Mouse (Mus musculus) regulatory T cell (primary cell): ENCODE data around the gene Zfp472.
"Not testable (repeated sequence)": the region's sequence is repeated elsewhere in the genome, so short reads cannot be mapped to it uniquely, and the experiment has no call there.

Source experiments
- in situ Hi-C: fragments of 300-600 bp; cut with MboI, MseI; formaldehyde crosslinking; loops from one replicate; pipeline ENCODE4 v1.15.1; 2025; ENCODE audit warnings: high pct_unique_total_duplicates

The Zfp472 gene

DNA sequence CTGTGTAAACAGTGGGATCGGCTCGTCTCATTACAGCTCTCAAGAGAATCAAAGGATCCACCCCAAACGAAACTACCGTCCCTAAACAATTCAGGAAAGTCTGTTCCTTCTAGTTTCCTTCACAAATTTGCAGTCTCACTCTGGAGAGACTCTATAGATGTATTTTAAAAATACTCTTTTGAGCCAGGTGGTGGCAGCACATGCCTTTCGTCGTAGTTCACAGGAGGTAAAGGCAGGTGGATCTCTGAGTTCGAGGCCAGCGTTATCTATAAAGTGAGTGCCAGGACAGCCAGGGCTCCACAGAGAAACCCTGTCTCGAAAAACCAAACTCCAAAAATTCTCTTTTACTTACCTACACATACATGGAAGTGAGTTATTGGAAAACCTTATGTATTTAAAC lies 42.7 kb downstream of the Zfp472 start:
- in situ Hi-C loops = no loop called here

DNA sequence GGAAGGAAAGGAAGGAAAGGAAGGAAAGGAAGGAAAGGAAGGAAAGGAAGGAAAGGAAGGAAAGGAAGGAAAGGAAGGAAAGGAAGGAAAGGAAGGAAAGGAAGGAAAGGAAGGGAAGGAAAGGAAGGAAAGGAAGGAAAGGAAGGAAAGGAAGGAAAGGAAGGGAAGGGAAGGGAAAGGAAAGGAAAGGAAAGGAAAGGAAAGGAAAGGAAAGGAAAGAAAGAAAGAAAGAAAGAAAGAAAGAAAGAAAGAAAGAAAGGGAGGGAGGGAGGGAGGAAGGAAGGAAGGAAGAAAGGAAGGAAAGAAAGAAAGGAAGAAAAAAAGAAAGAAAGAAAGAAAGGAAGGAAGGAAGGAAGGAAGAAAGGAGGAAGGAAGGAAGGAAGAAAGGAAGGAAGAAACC lies 54.8 kb downstream of the Zfp472 start:
- in situ Hi-C loops = not testable (repeated sequence)
